Mouse (Mus musculus): ENCODE results near the gene Grid2.

Gene Grid2

GRCm38 (mm10) chr6:64047950-64048349 lies 792.3 kb downstream of the Grid2 start:
- intact Hi-C loops (cut with DNase I): no loop called here

- intact Hi-C loops (cut with DNase I): no loop called here
Observed at GRCm38 (mm10) chr6:64063858-64064257, 808.2 kb downstream of the Grid2 start.

- intact Hi-C loops (cut with DNase I): no loop called here
Observed at GRCm38 (mm10) chr6:64064704-64065103, 809.0 kb downstream of the Grid2 start.

DNA sequence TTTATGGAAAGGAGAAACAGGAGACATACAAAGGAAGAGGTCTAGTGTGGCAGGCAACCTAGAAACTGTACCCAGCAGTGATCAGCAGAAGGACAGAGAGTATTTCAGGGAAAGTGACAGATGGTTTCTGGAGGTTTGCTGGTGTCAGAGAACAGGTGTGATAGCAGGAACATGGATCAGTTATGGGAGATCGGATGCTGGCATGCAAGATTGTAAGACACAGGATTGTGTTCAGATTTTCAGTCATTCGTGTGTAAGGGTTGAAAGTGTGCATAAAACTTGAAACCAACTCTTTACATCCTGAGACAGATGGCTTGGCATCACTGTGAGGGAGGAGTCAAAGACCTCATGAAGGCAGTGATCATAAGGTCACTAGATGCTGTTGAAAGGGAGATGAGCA lies 817.7 kb downstream of the Grid2 start:
- intact Hi-C loops (cut with DNase I): no loop called here

DNA sequence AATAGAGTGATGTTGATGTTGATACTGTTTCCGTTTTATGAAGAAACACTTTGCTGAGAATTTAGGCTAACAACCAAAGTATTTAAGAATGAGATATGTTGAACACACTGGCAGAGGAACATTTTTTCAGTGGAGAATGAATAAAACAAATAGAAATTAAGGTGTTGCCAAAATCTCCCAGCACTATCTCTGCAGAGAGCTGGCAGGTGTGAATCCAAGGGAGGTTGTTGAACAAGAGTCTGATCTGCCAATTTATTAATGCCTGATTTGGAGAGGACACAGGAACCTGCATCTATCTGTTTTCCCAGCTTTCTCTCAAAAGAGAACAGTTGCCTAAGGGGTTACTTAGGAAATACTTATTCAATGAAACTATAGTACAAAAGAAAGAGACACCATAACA lies 822.2 kb downstream of the Grid2 start:
- intact Hi-C loops (cut with DNase I): no loop called here

DNA sequence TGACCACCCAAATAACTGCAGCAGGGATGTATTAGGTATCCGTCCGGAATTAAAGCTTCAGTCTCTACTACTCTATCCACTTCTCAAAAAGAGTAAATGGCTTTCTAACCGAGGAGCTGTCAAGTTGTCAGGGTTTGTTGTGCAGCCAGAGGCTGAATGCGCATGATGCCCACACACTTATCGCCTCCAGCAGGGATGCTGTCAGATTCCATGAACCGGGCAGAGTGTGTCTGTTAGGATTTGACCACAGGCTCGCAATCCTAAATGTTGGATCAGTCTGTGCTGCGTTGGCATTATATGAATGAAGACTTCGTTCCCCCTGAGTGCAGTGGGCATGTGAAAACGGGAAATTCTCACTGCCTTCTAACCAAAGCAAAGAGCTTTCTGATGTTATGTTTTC lies 843.0 kb downstream of the Grid2 start:
- intact Hi-C loops (cut with DNase I): no loop called here

- intact Hi-C loops (cut with DNase I): no loop called here
Observed at GRCm38 (mm10) chr6:64114594-64114993, 858.9 kb downstream of the Grid2 start.

GRCm38 (mm10) chr6:64136275-64136674 lies 880.6 kb downstream of the Grid2 start:
- intact Hi-C loops (cut with DNase I): no loop called here

DNA sequence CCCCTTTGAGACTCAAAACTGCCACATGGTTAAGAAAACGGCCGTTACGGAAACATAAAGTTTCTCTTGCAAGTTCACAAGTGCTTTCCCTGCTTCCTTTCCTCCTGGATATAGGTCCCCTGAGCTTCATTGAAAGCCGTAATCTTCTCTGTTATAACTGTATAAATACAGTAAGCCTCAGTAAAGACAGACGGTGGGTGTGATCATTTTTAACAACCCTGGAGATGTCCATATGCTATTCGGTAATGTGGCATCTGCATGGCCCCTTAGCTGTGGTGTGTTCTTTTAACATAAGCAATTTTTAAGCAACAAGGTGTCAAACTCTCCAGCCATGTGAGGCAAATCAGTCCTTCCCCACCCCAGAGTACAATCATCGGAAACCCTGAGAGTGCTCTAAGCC lies 892.9 kb downstream of the Grid2 start:
- intact Hi-C loops (cut with DNase I): no loop called here

GRCm38 (mm10) chr6:64174995-64175612 lies 919.4 kb downstream of the Grid2 start:
- intact Hi-C loops (cut with DNase I): no loop called here

- intact Hi-C loops (cut with DNase I): no loop called here
Observed at GRCm38 (mm10) chr6:64193646-64194045, 938.0 kb downstream of the Grid2 start.

DNA sequence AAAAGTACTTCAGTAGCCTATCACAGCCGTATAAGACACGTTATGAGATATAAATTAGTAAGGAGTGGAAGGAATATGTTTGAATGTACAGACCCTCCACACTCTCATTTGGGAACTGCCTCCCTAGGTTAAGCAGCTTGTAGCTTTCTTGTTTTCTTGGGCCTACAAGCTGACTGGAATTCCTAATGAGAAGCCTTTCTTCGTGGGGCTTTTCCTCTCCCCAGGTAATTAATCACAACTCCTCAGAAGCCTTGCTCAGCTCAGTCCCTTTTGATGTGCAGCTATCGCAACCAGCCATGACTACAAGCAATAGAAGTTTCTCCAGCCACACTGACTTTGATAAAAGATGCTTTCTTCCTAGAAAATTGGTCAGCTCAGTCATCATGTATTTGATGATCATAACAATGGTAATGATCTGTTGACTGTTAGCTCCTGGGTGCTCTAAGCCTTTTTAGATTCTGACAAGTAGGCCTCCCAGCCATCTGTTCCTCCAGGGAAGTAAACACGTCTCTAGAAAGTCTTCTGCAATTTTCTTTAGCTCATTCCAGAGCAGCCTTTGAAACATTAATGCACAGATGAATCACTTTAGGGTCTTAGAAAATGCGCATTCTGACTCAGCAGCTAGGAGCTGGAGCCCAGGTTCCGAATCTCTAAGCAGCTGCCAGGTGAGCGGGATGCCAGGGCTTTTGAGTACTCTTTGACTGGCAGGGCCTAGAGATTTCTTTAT lies 946.9 kb downstream of the Grid2 start:
- intact Hi-C loops (cut with DNase I): no loop called here

- intact Hi-C loops (cut with DNase I): no loop called here
Observed at GRCm38 (mm10) chr6:64236351-64236750, 980.7 kb downstream of the Grid2 start.

GRCm38 (mm10) chr6:64240526-64240925 lies 984.9 kb downstream of the Grid2 start:
- intact Hi-C loops (cut with DNase I): no loop called here

GRCm38 (mm10) chr6:64245951-64246350 lies 990.3 kb downstream of the Grid2 start:
- intact Hi-C loops (cut with DNase I): no loop called here

GRCm38 (mm10) chr6:64251041-64251440 lies 995.4 kb downstream of the Grid2 start:
- intact Hi-C loops (cut with DNase I): no loop called here

DNA sequence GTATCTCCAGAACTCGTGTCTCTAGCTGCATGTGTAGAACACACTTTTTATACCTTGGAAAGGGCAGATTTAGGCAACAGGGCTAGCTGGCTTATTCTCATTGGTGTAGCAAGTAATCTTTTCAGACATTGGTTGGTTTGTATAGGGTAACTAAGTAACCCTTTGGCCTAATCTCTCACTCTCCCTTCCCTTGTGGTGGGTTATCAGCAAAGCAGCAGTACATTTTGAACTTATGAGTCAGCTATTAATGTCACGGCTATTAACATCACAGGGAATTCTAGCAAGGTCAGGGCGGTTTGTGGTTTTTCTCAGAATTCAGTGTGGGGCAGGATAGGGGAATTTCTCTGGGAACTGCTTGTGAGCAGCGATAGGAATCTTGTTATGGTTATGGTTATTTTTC lies 1007.8 kb downstream of the Grid2 start:
- intact Hi-C loops (cut with DNase I): no loop called here

- intact Hi-C loops (cut with DNase I): no loop called here
Observed at GRCm38 (mm10) chr6:64264224-64264623, 1008.5 kb downstream of the Grid2 start.

- intact Hi-C loops (cut with DNase I): no loop called here
Observed at GRCm38 (mm10) chr6:64274319-64275114, 1018.8 kb downstream of the Grid2 start.

DNA sequence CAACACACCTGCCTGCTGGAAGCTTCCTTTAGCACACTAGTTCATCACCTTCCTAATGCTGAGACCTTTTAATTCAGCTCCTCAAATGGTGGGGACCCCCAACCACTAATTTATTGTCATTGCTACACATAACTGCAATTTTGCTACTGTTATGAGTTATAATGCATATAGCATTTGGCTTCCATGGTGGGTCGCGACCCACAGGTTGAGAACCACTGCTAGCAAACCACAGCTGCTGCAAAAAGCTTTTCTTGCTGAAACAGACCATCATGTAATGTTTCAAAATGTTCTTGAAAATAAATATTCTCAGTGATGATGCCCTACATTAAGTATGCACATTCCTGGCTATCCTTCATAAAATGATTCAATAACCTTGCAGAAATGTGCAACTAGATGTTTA lies 1024.3 kb downstream of the Grid2 start:
- intact Hi-C loops (cut with DNase I): no loop called here

GRCm38 (mm10) chr6:64293761-64294160 lies 1038.1 kb downstream of the Grid2 start:
- intact Hi-C loops (cut with DNase I): no loop called here

DNA sequence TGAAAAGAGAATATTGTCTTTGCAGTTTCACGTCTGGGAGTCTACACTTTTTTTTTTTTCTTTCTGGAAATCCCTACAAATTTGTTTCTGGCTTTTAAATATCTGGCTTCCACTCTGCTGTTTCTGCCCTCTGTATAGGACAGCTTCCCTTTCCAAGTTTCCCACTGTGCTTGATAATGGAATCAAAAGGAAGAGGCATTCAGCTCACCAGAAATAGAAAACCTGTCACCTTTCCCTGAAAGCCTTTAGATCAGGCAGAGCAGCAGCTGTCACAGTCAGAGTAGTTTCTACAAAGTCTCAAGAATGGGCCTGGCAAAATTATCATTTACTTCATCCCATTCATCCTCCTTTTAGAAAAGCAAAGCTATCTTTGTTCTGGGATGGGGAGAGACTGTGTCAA lies 1042.0 kb downstream of the Grid2 start:
- intact Hi-C loops (cut with DNase I): no loop called here
